Mouse (Mus musculus) lung, postnatal 36 days (tissue): ENCODE data around the gene Tnpo1.

ENCODE experiments used
- DNase-seq: peaks from one replicate; pipeline ENCODE4 v3.0.0; 2022; ENCODE audit warnings: mixed read lengths

Gene Tnpo1

DNA sequence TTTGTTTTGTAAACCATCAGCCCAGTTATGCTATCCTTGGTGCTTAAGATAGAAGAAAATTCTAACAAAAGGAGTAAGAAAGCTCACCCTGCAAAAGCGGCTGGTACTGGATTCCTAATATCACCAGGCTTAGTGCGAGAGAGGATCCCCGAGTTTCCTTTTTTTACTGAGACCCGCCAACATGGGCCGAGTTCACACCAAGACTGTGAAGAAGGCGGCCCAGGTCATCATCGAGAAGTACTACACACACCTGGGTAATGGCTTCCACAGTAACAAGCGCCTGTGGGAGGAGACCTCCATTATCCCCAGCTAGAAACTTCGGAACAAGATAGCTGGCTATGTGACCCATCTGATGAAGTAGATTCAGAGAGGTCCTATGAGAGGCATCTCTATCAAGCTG lies 109.6 kb downstream of the Tnpo1 start:
- DNase-seq: no peak

GRCm38 (mm10) chr13:98815147-98815785 lies 110.9 kb downstream of the Tnpo1 start, which contains the start of gene Fcho2:
Fcho2 (minus strand) TSS chr13:98815449.
- peak; percentile 99 for DNase-seq

GRCm38 (mm10) chr13:98814275-98815040 lies 111.7 kb downstream of the Tnpo1 start:
- DNase-seq: peak; percentile 48

GRCm38 (mm10) chr13:98813596-98814274 lies 112.4 kb downstream of the Tnpo1 start:
- peak; percentile 20 for DNase-seq

- DNase-seq: no peak
These were observed 113.0 kb downstream of the Tnpo1 start for GRCm38 (mm10) chr13:98813167-98813566.

DNA sequence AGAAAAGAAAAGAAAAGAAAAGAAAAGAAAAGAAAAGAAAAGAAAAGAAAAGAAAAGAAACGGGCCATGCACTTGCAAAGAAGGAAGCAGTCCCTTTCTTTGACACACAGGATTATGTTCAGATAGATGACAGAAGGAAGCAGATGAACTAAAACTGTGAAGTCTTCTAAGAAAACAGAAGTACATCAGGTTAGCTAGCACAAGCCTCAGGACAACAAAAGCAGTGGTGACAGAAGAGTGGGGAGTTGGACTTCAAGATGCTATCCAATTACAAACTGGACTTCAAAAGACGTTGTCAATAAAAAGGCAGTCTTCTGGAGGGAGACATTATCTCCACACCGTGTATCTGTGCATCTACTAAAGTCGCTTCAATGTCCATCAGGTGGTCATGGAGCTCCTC lies 113.9 kb downstream of the Tnpo1 start:
- DNase-seq: no peak

- peak; percentile 40 for DNase-seq
These were observed 116.0 kb downstream of the Tnpo1 start for GRCm38 (mm10) chr13:98810143-98810542.

DNA sequence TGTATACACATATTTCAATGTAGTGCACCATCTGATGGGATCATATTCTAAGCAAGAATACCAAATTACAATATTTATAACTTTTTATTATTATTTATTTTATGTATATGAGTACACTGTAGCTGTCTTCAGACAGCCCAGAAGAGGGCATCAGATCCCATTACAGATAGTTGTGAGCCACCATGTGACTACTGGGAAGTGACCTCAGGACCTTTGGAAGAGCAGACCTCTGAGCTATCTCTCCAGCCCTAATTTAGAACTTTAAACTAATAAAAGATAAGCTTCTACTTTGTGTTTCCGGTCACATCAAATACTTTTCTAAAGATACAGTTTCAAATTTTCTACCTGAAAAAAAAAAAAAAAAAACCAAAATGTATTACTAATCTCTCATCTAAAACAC lies 117.1 kb downstream of the Tnpo1 start:
- no peak for DNase-seq

GRCm38 (mm10) chr13:98804480-98804879 lies 121.7 kb downstream of the Tnpo1 start:
- no peak for DNase-seq

DNA sequence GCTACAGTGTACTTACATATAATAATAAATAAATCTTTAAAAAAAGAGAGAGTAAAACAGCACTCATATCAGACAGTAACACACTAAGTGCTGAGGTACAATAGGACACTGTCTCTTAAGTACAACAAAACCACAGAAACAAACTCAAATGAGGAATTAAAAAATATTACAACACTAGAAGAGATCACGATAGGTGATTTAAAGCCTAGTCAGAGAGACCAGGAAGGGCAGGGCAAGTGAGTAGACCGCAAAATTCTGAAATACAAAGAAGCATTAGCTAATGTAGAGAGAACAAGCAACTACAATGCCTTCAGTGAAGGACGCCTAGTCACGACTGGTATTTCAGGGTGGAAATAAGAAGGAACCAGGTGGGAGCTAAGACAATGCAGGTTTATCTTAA lies 122.5 kb downstream of the Tnpo1 start:
- DNase-seq: peak; percentile 42

DNA sequence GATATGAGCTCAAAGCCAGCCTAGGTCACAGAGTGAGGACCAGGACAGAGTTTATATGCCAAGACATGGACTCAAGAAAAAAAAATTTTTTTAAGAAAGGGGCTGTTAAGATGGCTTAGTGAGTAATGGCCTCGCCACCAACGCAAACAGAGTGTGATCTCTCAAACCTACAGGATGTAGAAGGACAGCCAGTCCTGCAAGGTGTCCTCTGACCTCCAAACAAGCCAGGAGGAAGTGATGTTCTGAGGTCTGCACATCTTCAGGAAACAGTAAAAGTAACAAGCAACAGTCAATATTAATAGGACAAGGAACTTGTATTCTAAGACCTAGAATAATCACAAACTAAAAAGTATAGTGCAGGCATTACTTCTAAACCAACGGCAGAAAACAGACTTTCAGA lies 123.2 kb downstream of the Tnpo1 start:
- DNase-seq: no peak

- no peak for DNase-seq
These were observed 130.7 kb downstream of the Tnpo1 start for GRCm38 (mm10) chr13:98795511-98795910.

DNA sequence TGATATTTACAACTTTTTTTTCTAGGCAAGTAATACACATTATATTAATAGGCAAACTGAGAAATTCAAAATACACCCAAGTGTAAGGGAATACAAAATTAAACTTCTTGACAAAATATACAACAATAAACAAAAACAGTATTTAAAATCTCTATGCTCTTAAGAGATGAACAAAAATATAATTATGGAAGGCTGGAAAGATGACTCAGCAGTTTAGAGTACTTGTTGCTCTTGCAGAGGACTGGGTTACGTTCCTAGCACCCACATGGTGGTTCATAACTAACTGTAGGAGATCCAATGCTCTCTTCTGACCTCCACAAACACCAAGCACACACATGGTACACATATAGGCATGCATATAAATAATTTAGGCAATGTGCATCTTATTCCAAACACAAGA lies 133.3 kb downstream of the Tnpo1 start:
- no peak for DNase-seq

- DNase-seq: no peak
These were observed 134.5 kb downstream of the Tnpo1 start for GRCm38 (mm10) chr13:98791693-98792092.
